Mouse (Mus musculus) hindbrain, embryonic 16.5 days (tissue): ENCODE results near the gene Gtf3c1. TPM values are rescaled to one million over a fixed set of nuclear protein-coding genes. Genes with fewer than 3 reads are reported as not detected.
A peak's percentile ranks its signal among the peaks of the same experiment; 100 is the strongest.

ENCODE experiments used
- ATAC-seq: fragments of 200-750 bp; cut with Nextera tagmentation; 2 replicates; pipeline ENCODE4 v1.8.0; 2017; ENCODE audit warnings: moderate TSS enrichment, moderate library complexity
- H3K27ac ChIP-seq: fragments of 300-500 bp; sonication (generic); 2 replicates; pipeline ENCODE4 v1.5.1; 2014; ENCODE audit warnings: low read depth, mild to moderate bottlenecking, control low read depth, low read length, moderate library complexity
- H3K27me3 ChIP-seq: fragments of 300-500 bp; sonication (generic); replicated peaks from 2 replicates; pipeline ENCODE4 v1.6.1; 2014; ENCODE audit warnings: low read length; ENCODE audit not compliant: control insufficient read depth, insufficient read depth
- H3K36me3 ChIP-seq: fragments of 300-500 bp; sonication (generic); 2 replicates; pipeline ENCODE4 v1.6.1; 2014; ENCODE audit warnings: mild to moderate bottlenecking, low read length, moderate library complexity, mixed read lengths; ENCODE audit not compliant: control insufficient read depth, insufficient read depth
- H3K4me1 ChIP-seq: fragments of 300-500 bp; sonication (generic); 2 replicates; pipeline ENCODE4 v1.6.1; 2014; ENCODE audit warnings: low read depth, low read length; ENCODE audit not compliant: control insufficient read depth, insufficient read depth
- H3K4me2 ChIP-seq: fragments of 300-500 bp; sonication (generic); 2 replicates; pipeline ENCODE4 v1.6.1; 2014; ENCODE audit warnings: mild to moderate bottlenecking, low read length, control low read depth, moderate library complexity
- H3K4me3 ChIP-seq: fragments of 300-500 bp; sonication (generic); 2 replicates; pipeline ENCODE4 v1.5.1; 2014; ENCODE audit warnings: mild to moderate bottlenecking, low read length, control low read depth, moderate library complexity
- H3K9ac ChIP-seq: fragments of 300-500 bp; sonication (generic); 2 replicates; pipeline ENCODE4 v1.6.1; 2014; ENCODE audit warnings: low read depth, mild to moderate bottlenecking, control low read depth, low read length, moderate library complexity
- H3K9me3 ChIP-seq: fragments of 300-500 bp; sonication (generic); 2 replicates; pipeline ENCODE4 v1.6.1; 2014; ENCODE audit warnings: mild to moderate bottlenecking, low read length, moderate library complexity; ENCODE audit not compliant: control insufficient read depth
- WGBS: fragments of 180-500 bp; shearing (Covaris S2); extraction: QIAGEN DNeasy Blood & Tissue Kit; methylation state at CpG from one replicate; pipeline ENCODE4 v1.1.7; 2014; 5-methylcytosine and 5-hydroxymethylcytosine counted together
- polyA plus RNA-seq: library from polyadenylated mRNA; unstranded; fragments of >200 nt; fragmentation: Nextera tagmentation; extraction: Ambion mirVana; gene quantifications from 2 replicates; pipeline ENCODE4 v1.2.1, GENCODE M21; 2015

Gene Gtf3c1
- polyA plus RNA-seq, 1 experiment from 2014 or later = 23.0 TPM

GRCm38 (mm10) chr7:125740521-125740920 is 32.9 kb upstream of the Gtf3c1 start:
- H3K4me3 ChIP-seq = no peak overlapping the region
- no peaks in the 10 kb centered on the region for H3K36me3 ChIP-seq
- H3K27ac ChIP-seq = no peak overlapping the region
- no peaks in the 10 kb centered on the region for H3K4me1 ChIP-seq
- WGBS = 83% methylated on average over 2 of the region's 2 CpGs
- no peaks in the 10 kb centered on the region for H3K9me3 ChIP-seq
- no peak overlapping the region for H3K9ac ChIP-seq
- ATAC-seq = no peak
- no peak overlapping the region for H3K4me2 ChIP-seq
- H3K27me3 ChIP-seq = no peaks in the 10 kb centered on the region

- H3K4me1 ChIP-seq = no peaks in the 10 kb centered on the region
- H3K4me3 ChIP-seq = no peak overlapping the region
- no peaks in the 10 kb centered on the region for H3K36me3 ChIP-seq
- no peak overlapping the region for H3K27ac ChIP-seq
- no peak overlapping the region for H3K9ac ChIP-seq
- 86% methylated on average over 4 of the region's 4 CpGs for whole genome bisulfite sequencing
- H3K9me3 ChIP-seq = no peaks in the 10 kb centered on the region
- no peak overlapping the region for H3K4me2 ChIP-seq
- H3K27me3 ChIP-seq = no peaks in the 10 kb centered on the region
- ATAC-seq = no peak
Measured at GRCm38 (mm10) chr7:125736366-125737015, 28.9 kb upstream of the Gtf3c1 start.

- Histone ChIP-seq H3K9ac (no peak overlapping the region), H3K9me3 (no peaks in the 10 kb centered on the region), H3K27ac (no peak overlapping the region), H3K4me1 (no peaks in the 10 kb centered on the region), H3K4me2 (no peak overlapping the region), H3K4me3 (no peak overlapping the region), H3K27me3 (no peaks in the 10 kb centered on the region), H3K36me3 (no peaks in the 10 kb centered on the region)
- WGBS = 87% methylated on average over 4 of the region's 4 CpGs
- no peak for ATAC-seq
Measured at GRCm38 (mm10) chr7:125733791-125734190, 26.2 kb upstream of the Gtf3c1 start.

GRCm38 (mm10) chr7:125731679-125732078 is 24.1 kb upstream of the Gtf3c1 start:
- H3K4me1 ChIP-seq = no peaks in the 10 kb centered on the region
- no peak overlapping the region for H3K4me3 ChIP-seq
- no peaks in the 10 kb centered on the region for H3K36me3 ChIP-seq
- H3K9ac ChIP-seq = no peak overlapping the region
- H3K4me2 ChIP-seq = no peak overlapping the region
- ATAC-seq = no peak
- no peak overlapping the region for H3K27ac ChIP-seq
- no peaks in the 10 kb centered on the region for H3K27me3 ChIP-seq
- H3K9me3 ChIP-seq = no peaks in the 10 kb centered on the region

- Histone ChIP-seq H3K4me2 (no peak overlapping the region), H3K36me3 (no peaks in the 10 kb centered on the region), H3K9me3 (no peaks in the 10 kb centered on the region), H3K27me3 (no peaks in the 10 kb centered on the region), H3K9ac (no peak overlapping the region), H3K4me1 (peaks cover 4% of the 10 kb centered on the region; the same call in 1 of the 2 replicates), H3K27ac (no peak overlapping the region), H3K4me3 (no peak overlapping the region)
- 27% methylated on average over 5 of the region's 5 CpGs for WGBS
- peak; percentile 43 for ATAC-seq
Measured at GRCm38 (mm10) chr7:125723189-125723972, 15.8 kb upstream of the Gtf3c1 start.

GRCm38 (mm10) chr7:125722127-125722526 is 14.5 kb upstream of the Gtf3c1 start:
- Histone ChIP-seq H3K4me3 (no peak overlapping the region), H3K27me3 (no peaks in the 10 kb centered on the region), H3K9ac (no peak overlapping the region), H3K4me2 (no peak overlapping the region), H3K9me3 (no peaks in the 10 kb centered on the region), H3K4me1 (peaks cover 4% of the 10 kb centered on the region; the same call in 1 of the 2 replicates), H3K27ac (no peak overlapping the region), H3K36me3 (no peaks in the 10 kb centered on the region)
- no peak for ATAC-seq

GRCm38 (mm10) chr7:125721033-125721432 is 13.5 kb upstream of the Gtf3c1 start:
- Histone ChIP-seq H3K27ac (no peak overlapping the region), H3K4me1 (peaks cover 4% of the 10 kb centered on the region; the same call in 1 of the 2 replicates), H3K4me3 (no peak overlapping the region), H3K9ac (no peak overlapping the region), H3K36me3 (no peaks in the 10 kb centered on the region), H3K27me3 (no peaks in the 10 kb centered on the region), H3K9me3 (no peaks in the 10 kb centered on the region), H3K4me2 (no peak overlapping the region)
- WGBS = 78% methylated on average over 4 of the region's 4 CpGs
- ATAC-seq = no peak

- H3K4me3 ChIP-seq = no peak overlapping the region
- no peaks in the 10 kb centered on the region for H3K27me3 ChIP-seq
- H3K27ac ChIP-seq = no peak overlapping the region
- 66% methylated on average over 5 of the region's 5 CpGs for WGBS
- ATAC-seq = no peak; the same call in 1 of the 2 replicates
- no peak overlapping the region for H3K9ac ChIP-seq
- H3K4me1 ChIP-seq = peaks cover 4% of the 10 kb centered on the region; the same call in 1 of the 2 replicates
- H3K4me2 ChIP-seq = no peak overlapping the region
- no peaks in the 10 kb centered on the region for H3K36me3 ChIP-seq
- H3K9me3 ChIP-seq = no peaks in the 10 kb centered on the region
Measured at GRCm38 (mm10) chr7:125720370-125720769, 12.8 kb upstream of the Gtf3c1 start.

GRCm38 (mm10) chr7:125717612-125718011 is 10.0 kb upstream of the Gtf3c1 start:
- Histone ChIP-seq H3K27me3 (no peaks in the 10 kb centered on the region), H3K4me1 (peaks cover 4% of the 10 kb centered on the region; the same call in 1 of the 2 replicates), H3K4me2 (no peak overlapping the region), H3K36me3 (no peaks in the 10 kb centered on the region), H3K4me3 (no peak overlapping the region), H3K27ac (no peak overlapping the region), H3K9ac (no peak overlapping the region), H3K9me3 (no peaks in the 10 kb centered on the region)
- no peak for ATAC-seq
